Mouse (Mus musculus) lung, postnatal 0 days (tissue): ENCODE measurements around the gene Tmem163. TPM values are rescaled to one million over a fixed set of nuclear protein-coding genes. Genes with fewer than 3 reads are reported as not detected.

Experiments
- ATAC-seq: fragments of 200-750 bp; cut with Nextera tagmentation; 2 replicates; pipeline ENCODE4 v1.8.0; 2017; ENCODE audit warnings: moderate library complexity
- DNase-seq: peaks from one replicate; pipeline ENCODE4 v3.0.0-alpha.2; 2016; ENCODE audit warnings: low spot score
- H3K27ac ChIP-seq: fragments of 300-500 bp; sonication (generic); 2 replicates; pipeline ENCODE4 v1.5.1; 2014; ENCODE audit warnings: antibody characterized with exemption, mild to moderate bottlenecking, low read length, mixed read lengths
- H3K27me3 ChIP-seq: fragments of 300-500 bp; sonication (generic); replicated peaks from 2 replicates; pipeline ENCODE4 v1.6.1; 2014; ENCODE audit warnings: low read length, mixed read lengths; ENCODE audit not compliant: insufficient read depth
- H3K36me3 ChIP-seq: fragments of 300-500 bp; sonication (generic); 2 replicates; pipeline ENCODE4 v1.6.1; 2014; ENCODE audit warnings: low read length, mixed read lengths; ENCODE audit not compliant: insufficient read depth
- H3K4me1 ChIP-seq: fragments of 300-500 bp; sonication (generic); 2 replicates; pipeline ENCODE4 v1.6.1; 2014; ENCODE audit warnings: antibody characterized with exemption, low read depth, low read length, mixed read lengths; ENCODE audit not compliant: insufficient read depth
- H3K4me2 ChIP-seq: fragments of 300-500 bp; sonication (generic); replicated peaks from 2 replicates; pipeline ENCODE4 v1.6.1; 2014; ENCODE audit warnings: low read depth, mild to moderate bottlenecking, low read length, moderate library complexity, mixed read lengths
- H3K4me3 ChIP-seq: fragments of 300-500 bp; sonication (generic); 2 replicates; pipeline ENCODE4 v1.5.1; 2014; ENCODE audit warnings: low read depth, low read length
- H3K9ac ChIP-seq: fragments of 300-500 bp; sonication (generic); replicated peaks from 2 replicates; pipeline ENCODE4 v1.6.1; 2014; ENCODE audit warnings: low read depth, mild to moderate bottlenecking
- H3K9me3 ChIP-seq: fragments of 300-500 bp; sonication (generic); 2 replicates; pipeline ENCODE4 v1.6.1; 2016; ENCODE audit warnings: low read length, mixed read lengths
- CTCF ChIP-seq: IDR thresholded peaks from 2 replicates; pipeline ENCODE4 v1.5.1; 2016; ENCODE audit warnings: antibody characterized with exemption, mild to moderate bottlenecking
- EP300 ChIP-seq: IDR thresholded peaks from 2 replicates; pipeline ENCODE4 v1.6.1; 2016; ENCODE audit warnings: antibody characterized with exemption, mild to moderate bottlenecking, control low read depth
- WGBS: fragments of 180-500 bp; shearing (Covaris S2); extraction: QIAGEN DNeasy Blood & Tissue Kit; methylation state at CpG from one replicate; pipeline ENCODE4 v1.1.7; 2014; 5-methylcytosine and 5-hydroxymethylcytosine counted together
- polyA plus RNA-seq: library from polyadenylated mRNA; unstranded; fragments of >200 nt; fragmentation: Nextera tagmentation; extraction: Ambion mirVana; gene quantifications from 2 replicates; pipeline ENCODE4 v1.2.1, GENCODE M21; 2015

Gene Tmem163
- polyA plus RNA-seq, 1 experiment from 2014 or later = 20.0 TPM

- H3K27me3 ChIP-seq = no peaks in the 10 kb centered on the region
- H3K36me3 ChIP-seq = no peaks in the 10 kb centered on the region
- WGBS = 68% methylated on average over 5 of the region's 5 CpGs
- no peaks in the 10 kb centered on the region for H3K9me3 ChIP-seq
- H3K9ac ChIP-seq = no peak overlapping the region
- DNase-seq = no peak
- no peak overlapping the region for H3K4me2 ChIP-seq
- no peaks in the 10 kb centered on the region for H3K4me1 ChIP-seq
- no peak for TF ChIP-seq EP300
- H3K27ac ChIP-seq = no peak overlapping the region
- no peak for ATAC-seq
- H3K4me3 ChIP-seq = no peak overlapping the region
Measured at GRCm38 (mm10) chr1:127531723-127532122, 147.6 kb downstream of the Tmem163 start.

- no peak for TF ChIP-seq CTCF
- TF ChIP-seq EP300 = no peak
- peak; percentile 9 for DNase-seq
- H3K4me2 ChIP-seq = no peak overlapping the region
- no peak overlapping the region for H3K9ac ChIP-seq
- 34% methylated on average over 14 of the region's 14 CpGs for WGBS
- no peaks in the 10 kb centered on the region for H3K4me1 ChIP-seq
- no peaks in the 10 kb centered on the region for H3K36me3 ChIP-seq
- ATAC-seq = no peak
- H3K27me3 ChIP-seq = no peaks in the 10 kb centered on the region
- H3K27ac ChIP-seq = no peak overlapping the region
- no peak overlapping the region for H3K4me3 ChIP-seq
- no peaks in the 10 kb centered on the region for H3K9me3 ChIP-seq
Measured at GRCm38 (mm10) chr1:127530849-127531580, 148.3 kb downstream of the Tmem163 start.

GRCm38 (mm10) chr1:127523364-127523763 is 156.0 kb downstream of the Tmem163 start:
- no peak for DNase-seq
- Histone ChIP-seq H3K9me3 (no peaks in the 10 kb centered on the region), H3K27ac (no peak overlapping the region), H3K4me1 (no peaks in the 10 kb centered on the region), H3K36me3 (no peaks in the 10 kb centered on the region), H3K27me3 (no peaks in the 10 kb centered on the region), H3K4me3 (no peak overlapping the region), H3K9ac (no peak overlapping the region), H3K4me2 (no peak overlapping the region)
- no peak for ATAC-seq
- TF ChIP-seq CTCF (no peak), EP300 (no peak)
- 72% methylated on average over 8 of the region's 8 CpGs for WGBS

- DNase-seq = no peak
- Histone ChIP-seq H3K4me1 (no peaks in the 10 kb centered on the region), H3K27me3 (no peaks in the 10 kb centered on the region), H3K4me2 (no peak overlapping the region), H3K4me3 (no peak overlapping the region), H3K27ac (no peak overlapping the region), H3K9me3 (no peaks in the 10 kb centered on the region), H3K9ac (no peak overlapping the region), H3K36me3 (no peaks in the 10 kb centered on the region)
- TF ChIP-seq EP300 (no peak), CTCF (no peak)
- ATAC-seq = no peak
- WGBS = 97% methylated on average over 10 of the region's 10 CpGs
Measured at GRCm38 (mm10) chr1:127514888-127515287, 164.5 kb downstream of the Tmem163 start.

- no peaks in the 10 kb centered on the region for H3K27me3 ChIP-seq
- no peak overlapping the region for H3K9ac ChIP-seq
- H3K36me3 ChIP-seq = no peaks in the 10 kb centered on the region
- no peak overlapping the region for H3K27ac ChIP-seq
- TF ChIP-seq CTCF = no peak
- TF ChIP-seq EP300 = no peak
- H3K4me1 ChIP-seq = no peaks in the 10 kb centered on the region
- ATAC-seq (no peak), DNase-seq (no peak)
- no peak overlapping the region for H3K4me2 ChIP-seq
- 77% methylated on average over 3 of the region's 3 CpGs for WGBS
- H3K4me3 ChIP-seq = no peak overlapping the region
- no peaks in the 10 kb centered on the region for H3K9me3 ChIP-seq
Measured at GRCm38 (mm10) chr1:127514479-127514878, 164.9 kb downstream of the Tmem163 start.

- Histone ChIP-seq H3K27me3 (no peaks in the 10 kb centered on the region), H3K36me3 (no peaks in the 10 kb centered on the region), H3K27ac (no peak overlapping the region), H3K9ac (no peak overlapping the region), H3K9me3 (no peaks in the 10 kb centered on the region), H3K4me3 (no peak overlapping the region), H3K4me2 (no peak overlapping the region), H3K4me1 (no peaks in the 10 kb centered on the region)
- DNase-seq (no peak), ATAC-seq (no peak)
- TF ChIP-seq EP300 (no peak), CTCF (no peak)
- 82% methylated on average over 3 of the region's 3 CpGs for WGBS
Measured at GRCm38 (mm10) chr1:127513664-127514063, 165.7 kb downstream of the Tmem163 start.
